Mouse (Mus musculus) stomach, embryonic 14.5 days (tissue): Measurements from ENCODE around the gene Kcnh4. TPM values are rescaled to one million over a fixed set of nuclear protein-coding genes. Genes with fewer than 3 reads are reported as not detected.

ENCODE experiments used
- ATAC-seq: fragments of 200-750 bp; cut with Nextera tagmentation; 2 replicates; pipeline ENCODE4 v1.8.0; 2017; ENCODE audit warnings: low read depth, moderate TSS enrichment; ENCODE audit not compliant: insufficient number of reproducible peaks, insufficient read depth, low FRiP score
- H3K27ac ChIP-seq: fragments of 300-500 bp; sonication (generic); 2 replicates; pipeline ENCODE4 v1.5.1; 2014; ENCODE audit warnings: mild to moderate bottlenecking, low read length, moderate library complexity, mixed read lengths
- H3K27me3 ChIP-seq: fragments of 300-500 bp; sonication (generic); 2 replicates; pipeline ENCODE4 v1.6.1; 2014; ENCODE audit warnings: low read length, control low read depth, mixed read lengths; ENCODE audit not compliant: control insufficient read depth, insufficient read depth
- H3K36me3 ChIP-seq: fragments of 300-500 bp; sonication (generic); 2 replicates; pipeline ENCODE4 v1.6.1; 2014; ENCODE audit warnings: mild to moderate bottlenecking, control low read depth, low read length, moderate library complexity, mixed read lengths; ENCODE audit not compliant: control insufficient read depth, insufficient read depth
- H3K4me1 ChIP-seq: fragments of 300-500 bp; sonication (generic); 2 replicates; pipeline ENCODE4 v1.6.1; 2014; ENCODE audit warnings: low read length, control low read depth, mixed read lengths; ENCODE audit not compliant: control insufficient read depth, insufficient read depth
- H3K4me2 ChIP-seq: fragments of 300-500 bp; sonication (generic); replicated peaks from 2 replicates; pipeline ENCODE4 v1.6.1; 2014; ENCODE audit warnings: low read depth, low read length, control low read depth
- H3K4me3 ChIP-seq: fragments of 300-500 bp; sonication (generic); 2 replicates; pipeline ENCODE4 v1.5.1; 2014; ENCODE audit warnings: low read depth, low read length, control low read depth
- H3K9ac ChIP-seq: fragments of 300-500 bp; sonication (generic); replicated peaks from 2 replicates; pipeline ENCODE4 v1.6.1; 2014; ENCODE audit warnings: low read depth, mild to moderate bottlenecking, control low read depth, low read length, moderate library complexity, mixed read lengths
- H3K9me3 ChIP-seq: fragments of 300-500 bp; sonication (generic); 2 replicates; pipeline ENCODE4 v1.6.1; 2016; ENCODE audit warnings: low read depth, low read length, control low read depth; ENCODE audit not compliant: control insufficient read depth
- WGBS: fragments of 180-500 bp; shearing (Covaris S2); extraction: QIAGEN DNeasy Blood & Tissue Kit; methylation state at CpG from one replicate; pipeline ENCODE4 v1.1.7; 2014; 5-methylcytosine and 5-hydroxymethylcytosine counted together
- polyA plus RNA-seq: library from polyadenylated mRNA; unstranded; fragments of >200 nt; fragmentation: Nextera tagmentation; extraction: Ambion mirVana; gene quantifications from 2 replicates; pipeline ENCODE4 v1.2.1, GENCODE M21; 2014

Kcnh4 gene
- polyA plus RNA-seq, 1 experiment from 2014 or later: 0.25 TPM

DNA sequence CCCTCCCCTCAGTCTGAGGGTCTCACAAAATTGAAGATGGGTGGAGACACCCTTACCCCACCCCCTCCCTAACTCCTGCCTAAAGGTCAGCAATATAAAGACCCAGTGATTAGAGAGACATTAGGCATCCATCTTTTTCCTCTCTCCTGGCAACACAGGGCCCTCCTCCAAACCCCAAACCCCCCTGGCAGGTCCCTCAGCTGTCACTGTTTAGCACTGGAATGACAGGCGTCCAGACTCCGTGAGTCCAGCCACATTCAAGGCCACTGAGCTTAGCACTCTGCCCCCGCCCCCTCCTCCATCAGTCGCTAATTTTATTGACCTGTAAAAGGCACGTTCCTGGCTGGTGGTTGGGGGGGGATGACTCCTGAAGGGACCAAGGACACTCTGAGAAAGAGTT lies 66.6 kb downstream of the Kcnh4 start:
- Histone ChIP-seq H3K9me3 (no peaks in the 10 kb centered on the region), H3K27me3 (no peaks in the 10 kb centered on the region), H3K9ac (no peak overlapping the region), H3K27ac (no peak overlapping the region), H3K4me3 (no peak overlapping the region), H3K4me2 (no peak overlapping the region), H3K36me3 (no peaks in the 10 kb centered on the region), H3K4me1 (no peaks in the 10 kb centered on the region)
- ATAC-seq: no peak
- WGBS: 25% methylated on average over 5 of the region's 5 CpGs

DNA sequence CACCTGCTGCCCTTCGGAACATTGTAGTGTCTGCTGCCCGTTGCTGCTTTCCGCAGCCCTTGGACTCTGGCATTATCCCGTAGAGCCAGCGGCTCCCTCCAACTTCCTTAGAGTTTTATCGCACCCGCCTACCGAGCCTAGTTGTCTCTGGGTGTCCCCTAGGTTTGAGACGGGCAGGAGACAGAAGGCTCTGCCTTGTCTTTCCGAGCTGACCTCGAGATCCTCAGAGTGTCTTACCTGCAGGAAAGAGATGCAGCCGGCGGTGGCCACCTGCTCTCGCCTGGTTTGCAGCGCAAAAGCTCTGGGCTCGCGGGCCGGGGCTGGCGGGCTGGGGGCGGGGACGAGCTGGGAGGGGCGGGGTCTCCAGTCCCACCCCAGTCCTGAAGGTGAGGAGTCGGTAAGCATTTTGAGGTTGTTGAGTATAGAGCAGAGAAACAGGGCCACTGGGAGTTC lies 67.6 kb downstream of the Kcnh4 start, which contains the start of gene Zfp385c:
Gene Zfp385c, minus strand, starts transcription at position 292 of the 453 bp plus-strand sequence.
- Histone ChIP-seq H3K4me2 (peak within 1 kb of the TSS; percentile 48), H3K27me3 (no peaks in the 10 kb centered on the region), H3K9me3 (no peaks in the 10 kb centered on the region), H3K4me3 (peak within 1 kb of the TSS; percentile 15; the same call in 1 of the 2 replicates), H3K36me3 (no peaks in the 10 kb centered on the region), H3K9ac (no peak within 1 kb of the TSS), H3K27ac (no peak within 1 kb of the TSS), H3K4me1 (no peaks in the 10 kb centered on the region)
- ATAC-seq: no peak
- WGBS: 1% methylated on average over 23 of the region's 23 CpGs

DNA sequence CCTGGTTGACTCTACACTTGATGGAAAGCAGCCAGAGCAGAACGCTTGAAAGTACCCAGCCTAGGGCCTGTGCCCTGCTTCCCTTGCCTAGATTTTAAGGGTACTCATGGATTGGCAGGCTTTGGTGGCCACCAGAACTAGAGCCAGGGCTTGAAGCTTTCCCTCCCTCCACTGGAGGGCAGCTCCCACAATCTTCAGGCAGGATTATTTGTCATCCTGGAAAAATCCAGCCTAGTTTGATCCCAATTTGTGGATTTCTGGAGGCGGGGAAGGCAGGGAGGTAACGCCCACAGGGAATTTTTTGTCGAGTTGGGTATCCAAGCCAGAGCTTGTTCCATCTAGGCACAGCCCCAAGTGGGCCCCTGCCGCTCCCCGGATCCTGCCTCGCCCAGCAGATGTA lies 69.4 kb downstream of the Kcnh4 start:
- ATAC-seq: no peak
- Histone ChIP-seq H3K4me3 (no peak overlapping the region), H3K4me2 (no peak overlapping the region), H3K27ac (no peak overlapping the region), H3K4me1 (no peaks in the 10 kb centered on the region), H3K9ac (no peak overlapping the region), H3K36me3 (no peaks in the 10 kb centered on the region), H3K9me3 (no peaks in the 10 kb centered on the region), H3K27me3 (no peaks in the 10 kb centered on the region)
- 74% methylated on average over 7 of the region's 7 CpGs for WGBS

Other genes starting within 250 kb of the Kcnh4 start
- gene Acly, start 231.9 kb downstream of the Kcnh4 start, polyA plus RNA-seq: 161 and 175 TPM in 2 replicates
- gene Ttc25, start 214.3 kb downstream of the Kcnh4 start, polyA plus RNA-seq: 0.35 and 1.1 TPM in 2 replicates
- gene Cnp, start 185.0 kb downstream of the Kcnh4 start, polyA plus RNA-seq: 35.9 TPM in 2 replicates
- 62.8 and 63.1 TPM in 2 replicates for gene Nkiras2, start 140.7 kb downstream of the Kcnh4 start, polyA plus RNA-seq
- gene Dnajc7, start 139.8 kb downstream of the Kcnh4 start, polyA plus RNA-seq: 84.0 and 95.4 TPM in 2 replicates
- gene Zfp385c, start 67.5 kb downstream of the Kcnh4 start, polyA plus RNA-seq: 0.22 TPM in 1 of 2 replicates, not detected in the other
- 1.8 and 3.4 TPM in 2 replicates for gene Dhx58, start 55.7 kb downstream of the Kcnh4 start, polyA plus RNA-seq
- 50.7 and 51.7 TPM in 2 replicates for gene Kat2a, start 47.5 kb downstream of the Kcnh4 start, polyA plus RNA-seq
- 0.41 and 0.56 TPM in 2 replicates for gene Hspb9, start 46.1 kb downstream of the Kcnh4 start, polyA plus RNA-seq
- gene Rab5c, start 21.7 kb downstream of the Kcnh4 start, polyA plus RNA-seq: 55.5 and 65.7 TPM in 2 replicates
- gene Hcrt, start 3.0 kb upstream of the Kcnh4 start, polyA plus RNA-seq: not detected in 2 replicates
- 3.3 and 3.8 TPM in 2 replicates for gene Ghdc, start 11.0 kb upstream of the Kcnh4 start, polyA plus RNA-seq
- 24.6 and 26.8 TPM in 2 replicates for gene Stat5b, start 90.8 kb upstream of the Kcnh4 start, polyA plus RNA-seq
- gene Stat5a, start 99.4 kb upstream of the Kcnh4 start, polyA plus RNA-seq: 7.3 and 8.3 TPM in 2 replicates
- gene Stat3, start 179.6 kb upstream of the Kcnh4 start, polyA plus RNA-seq: 43.5 and 44.8 TPM in 2 replicates
- 136 and 158 TPM in 2 replicates for gene Cavin1, start 210.9 kb upstream of the Kcnh4 start, polyA plus RNA-seq
- gene Atp6v0a1, start 249.5 kb upstream of the Kcnh4 start, polyA plus RNA-seq: 38.4 and 42.0 TPM in 2 replicates